Mouse (Mus musculus) liver, adult (tissue): ENCODE measurements around the gene Defa23.
"Not testable (repeated sequence)": the region's sequence is repeated elsewhere in the genome, so short reads cannot be mapped to it uniquely, and the experiment has no call there.

Experiments
- GATA4 ChIP-seq: IDR thresholded peaks from 2 replicates; pipeline ENCODE4 v1.6.1; 2014; ENCODE audit warnings: mild to moderate bottlenecking, low read length; ENCODE audit not compliant: insufficient replicate concordance

Gene Defa23

GRCm38 (mm10) chr8:21054747-21055146, at the start of gene Defa23:
Gene Defa23 (plus strand): TSS chr8:21055047.
- not testable (repeated sequence) for TF ChIP-seq GATA4

GRCm38 (mm10) chr8:21006801-21007200, 48.0 kb upstream of the Defa23 start:
- no peak for TF ChIP-seq GATA4

- not testable (repeated sequence) for TF ChIP-seq GATA4
Observed at GRCm38 (mm10) chr8:21025245-21025644, 29.6 kb upstream of the Defa23 start, which contains the start of gene Defa21. Gene Defa21 (plus strand): TSS chr8:21025545.

- not testable (repeated sequence) for TF ChIP-seq GATA4
Observed at GRCm38 (mm10) chr8:21064738-21065137, 9.9 kb downstream of the Defa23 start, which contains the start of gene Defa35. Gene Defa35 (plus strand): TSS chr8:21065038.

GRCm38 (mm10) chr8:21084142-21084541, 29.3 kb downstream of the Defa23 start, which contains the start of gene Defa25:
Gene Defa25 (plus strand): TSS chr8:21084442.
- not testable (repeated sequence) for TF ChIP-seq GATA4

- TF ChIP-seq GATA4: no peak
Observed at GRCm38 (mm10) chr8:21093106-21093505, 38.3 kb downstream of the Defa23 start.

GRCm38 (mm10) chr8:21095950-21096349, 41.1 kb downstream of the Defa23 start, which contains the start of gene Gm14851:
Gene Gm14851 (minus strand): TSS chr8:21096050.
- not testable (repeated sequence) for TF ChIP-seq GATA4
